Mouse (Mus musculus) induced T-regulatory cell, adult 2 months (primary cell): Measurements from ENCODE around the gene Foxl1.
A peak's percentile ranks its signal among the peaks of the same experiment; 100 is the strongest.

Experiments used
- DNase-seq: peaks from one replicate; pipeline ENCODE4 v3.0.0-alpha.2; 2012; ENCODE audit warnings: low read depth

Foxl1 gene

GRCm38 (mm10) chr8:121125311-121125876 lies 2.3 kb upstream of the Foxl1 start:
- DNase-seq, result peak; percentile 44

DNA sequence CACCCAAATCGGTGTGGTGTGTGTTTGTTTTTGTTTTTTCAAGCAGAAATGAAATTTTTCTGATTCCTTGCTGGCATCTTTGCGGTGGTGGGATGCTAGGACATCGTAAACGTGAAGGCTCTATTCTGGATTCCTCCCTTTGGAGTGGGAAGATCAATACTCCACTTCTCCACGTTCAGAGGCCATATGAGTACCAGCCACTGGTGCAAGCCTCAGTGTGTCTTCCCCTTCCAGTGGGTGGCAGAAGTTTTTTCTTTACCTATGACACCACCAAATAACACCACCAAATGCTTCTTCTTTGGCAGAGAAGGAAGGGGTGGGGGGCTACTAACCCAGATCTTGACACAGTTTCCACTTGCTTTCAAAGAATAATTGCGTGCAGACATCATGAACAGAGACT lies 1.5 kb upstream of the Foxl1 start:
- DNase-seq, result no peak

- no peak for DNase-seq
These were observed 1.0 kb upstream of the Foxl1 start for GRCm38 (mm10) chr8:121126694-121127093.

GRCm38 (mm10) chr8:121127291-121127701 lies 444 bp upstream of the Foxl1 start:
- DNase-seq, result no peak

DNA sequence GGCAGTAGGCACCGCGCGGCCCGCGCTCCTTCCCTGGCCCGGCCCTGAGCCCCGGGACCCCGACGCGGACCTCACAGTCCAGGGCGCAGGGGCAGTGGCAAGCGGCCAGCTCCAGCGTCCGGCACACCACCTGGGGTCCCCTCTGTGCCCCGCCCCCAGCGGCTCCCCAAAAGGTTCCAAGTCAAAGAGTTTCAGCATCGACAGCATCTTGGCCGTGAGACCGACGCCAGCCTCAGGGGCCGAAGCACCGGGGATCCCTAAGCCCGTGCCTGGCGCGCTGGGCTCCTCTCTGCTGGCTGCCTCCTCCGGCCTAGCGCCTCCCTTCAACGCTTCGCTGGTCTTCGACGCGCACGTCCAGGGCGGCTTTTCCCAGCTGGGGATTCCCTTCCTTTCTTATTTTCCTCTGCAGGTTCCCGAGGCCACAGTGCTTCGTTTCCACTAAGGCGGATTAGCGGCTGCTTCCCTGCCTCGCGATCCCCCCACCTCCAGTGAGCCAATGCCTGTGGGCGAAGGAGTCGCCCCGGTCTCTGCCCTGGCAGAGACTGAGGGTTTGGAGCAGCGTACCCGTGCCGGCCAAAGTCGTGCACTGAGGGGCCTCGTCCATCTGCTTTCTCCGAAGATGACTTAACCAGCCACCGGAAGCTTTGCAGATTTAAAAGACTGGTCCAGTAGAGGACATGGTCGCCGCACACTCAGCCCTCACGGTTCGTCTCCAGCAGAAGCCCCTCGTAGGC lies 958 bp downstream of the Foxl1 start:
- DNase-seq, result no peak

DNA sequence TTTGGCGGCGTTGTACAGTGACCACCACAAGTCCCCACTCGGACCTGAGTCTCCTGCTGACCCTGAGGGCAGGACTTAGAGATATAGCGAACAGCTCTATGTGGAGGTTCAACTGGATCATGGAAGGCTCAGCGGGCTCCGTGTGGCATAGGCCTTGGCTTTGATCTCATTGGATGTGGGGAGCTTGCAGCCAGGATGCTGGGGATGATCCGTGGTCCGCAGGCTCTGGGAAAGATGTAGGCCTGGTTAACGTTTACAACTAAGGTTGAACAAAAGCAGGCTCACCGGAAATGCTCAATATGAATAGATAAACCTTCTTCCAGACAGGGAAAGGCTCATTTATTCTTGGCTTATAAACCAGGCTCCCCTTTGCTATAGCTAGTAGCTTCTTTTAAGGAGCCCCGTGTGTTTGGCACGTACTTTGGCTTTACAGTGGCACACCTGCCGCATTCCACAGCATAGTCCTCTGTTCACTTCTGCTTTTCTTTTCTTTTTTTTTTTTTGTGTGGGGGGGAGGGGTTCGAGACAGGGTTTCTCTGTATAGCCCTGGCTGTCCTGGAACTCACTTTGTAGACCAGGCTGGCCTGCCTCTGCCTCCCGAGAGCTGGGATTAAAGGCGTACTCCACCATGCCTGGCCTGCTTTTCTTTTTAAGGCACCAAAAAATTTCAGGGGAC lies 1.7 kb downstream of the Foxl1 start:
- no peak for DNase-seq

DNA sequence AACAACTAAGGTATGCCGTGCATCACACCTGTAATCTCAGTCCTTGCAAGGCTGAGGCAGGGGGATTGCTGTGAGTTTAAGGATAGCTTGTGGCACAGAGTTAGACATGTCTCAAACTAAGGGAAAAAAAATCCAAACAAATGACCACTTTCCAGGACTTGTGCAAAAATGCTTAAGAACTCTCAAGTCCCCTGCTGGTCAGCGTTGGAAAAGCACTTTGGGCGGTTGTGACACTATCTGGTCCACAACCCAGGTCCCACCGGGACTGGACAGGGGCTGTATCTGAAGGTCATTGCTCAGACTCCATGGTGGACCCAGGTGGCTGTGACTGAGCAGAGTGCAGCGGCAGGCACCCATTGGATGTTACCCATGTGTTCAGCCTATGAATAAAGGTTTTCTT lies 2.8 kb downstream of the Foxl1 start:
- no peak for DNase-seq

- DNase-seq, result no peak
These were observed 5.3 kb downstream of the Foxl1 start for GRCm38 (mm10) chr8:121132961-121133513.

DNA sequence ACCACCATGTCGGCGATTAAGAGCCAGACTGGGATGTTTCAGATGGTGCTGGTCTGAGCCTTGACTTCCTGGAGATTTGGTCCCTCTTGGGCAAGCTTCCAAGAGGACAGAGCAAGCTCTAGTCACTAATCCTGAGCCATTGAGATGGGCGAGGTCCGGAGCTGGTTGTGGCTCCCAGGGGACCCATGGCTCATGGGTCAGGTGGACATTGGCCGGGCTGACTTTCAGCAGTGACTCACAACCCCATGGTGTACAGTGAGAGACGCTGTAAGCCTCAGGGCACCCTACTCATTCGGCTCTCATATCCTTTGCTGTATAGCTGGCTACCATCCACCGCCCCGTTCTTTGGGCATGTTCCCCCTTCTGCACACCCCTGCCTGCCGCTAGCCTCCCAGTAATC lies 6.4 kb downstream of the Foxl1 start:
- no peak for DNase-seq

GRCm38 (mm10) chr8:121134512-121134911 lies 6.8 kb downstream of the Foxl1 start:
- DNase-seq, result no peak

DNA sequence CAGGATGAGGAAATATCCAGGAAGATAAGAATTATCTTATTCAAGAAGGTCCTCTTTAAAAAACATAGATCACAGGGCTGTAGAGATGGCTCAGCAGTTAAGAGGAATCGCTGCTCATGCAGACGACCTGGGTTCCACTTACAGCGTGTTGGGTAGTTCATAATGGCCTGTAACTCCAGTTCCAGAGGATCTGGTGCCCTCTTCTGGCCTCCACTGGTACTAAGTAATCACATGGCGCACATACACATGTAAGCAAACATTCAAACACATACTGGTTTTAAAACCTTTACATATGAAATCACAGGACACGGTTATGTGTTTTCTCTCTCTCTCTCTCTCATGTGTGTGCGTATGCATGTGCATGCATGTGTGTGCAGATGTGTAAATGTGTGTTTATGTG lies 9.1 kb downstream of the Foxl1 start:
- DNase-seq, result no peak

GRCm38 (mm10) chr8:121145457-121146134 lies 17.9 kb downstream of the Foxl1 start:
- peak; percentile 14 for DNase-seq

- no peak for DNase-seq
These were observed 20.9 kb downstream of the Foxl1 start for GRCm38 (mm10) chr8:121148573-121149083.

- no peak for DNase-seq
These were observed 24.7 kb downstream of the Foxl1 start for GRCm38 (mm10) chr8:121152394-121152793.

DNA sequence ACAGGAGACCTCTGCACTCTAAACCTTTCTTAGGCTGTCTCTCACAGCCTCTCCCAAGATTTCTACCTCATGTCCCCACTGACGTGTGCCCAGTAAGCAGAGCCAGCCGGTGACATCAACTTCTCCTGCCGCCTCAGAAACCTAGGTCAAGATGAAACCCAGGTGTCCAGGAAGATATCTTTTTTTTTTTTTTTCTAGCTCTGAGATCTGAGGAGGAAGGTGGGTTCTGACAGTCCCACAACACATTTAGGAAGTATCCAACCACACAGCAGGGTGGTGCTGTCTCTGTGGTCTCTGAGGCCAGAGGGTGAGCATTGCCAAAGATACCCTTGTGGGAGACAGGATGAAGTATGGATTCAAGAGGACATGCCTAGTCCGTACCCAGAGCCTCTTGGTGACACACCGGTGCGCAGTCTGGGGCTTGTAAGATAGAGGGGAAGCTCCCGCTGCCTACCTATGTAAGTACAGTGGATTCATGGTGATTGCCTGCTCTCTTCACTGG lies 29.3 kb downstream of the Foxl1 start:
- DNase-seq, result no peak

DNA sequence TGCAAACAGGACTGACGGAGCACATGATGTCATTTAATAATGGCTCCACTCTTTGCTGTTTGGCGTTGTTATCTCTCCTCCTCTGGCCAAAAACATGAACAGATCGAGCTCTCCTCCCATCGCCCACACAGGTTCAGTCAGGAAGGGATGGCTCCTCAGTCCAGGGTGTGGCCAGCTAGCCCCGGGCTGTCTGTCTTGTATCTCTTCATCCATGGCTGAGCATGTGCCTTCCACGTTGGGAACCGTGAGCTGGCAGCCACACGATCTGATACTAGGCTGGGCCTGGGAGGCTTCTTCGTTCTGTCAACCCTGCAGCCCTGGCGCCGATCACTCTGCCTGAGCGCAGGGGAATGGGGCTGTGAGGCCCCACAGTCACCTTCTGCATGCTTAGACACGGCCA lies 31.1 kb downstream of the Foxl1 start:
- DNase-seq, result no peak

DNA sequence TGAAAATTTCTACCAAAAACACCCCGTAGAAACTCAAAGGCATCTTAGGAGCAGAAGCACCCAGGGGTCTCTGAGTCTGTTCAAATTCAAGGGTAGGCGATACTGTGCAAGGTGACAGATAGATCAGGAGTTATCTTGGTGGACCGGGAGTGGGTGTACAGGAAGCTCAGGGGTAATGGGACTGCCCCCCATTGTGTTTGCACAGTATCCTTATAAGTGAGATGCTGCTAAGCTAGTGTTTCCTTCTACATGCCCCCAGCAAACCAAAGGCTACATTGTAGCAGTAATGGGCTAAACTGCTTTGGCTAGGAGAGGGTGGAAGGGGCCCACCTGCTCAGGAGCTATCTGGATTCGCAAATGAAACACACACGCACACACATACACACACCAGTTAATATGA lies 33.7 kb downstream of the Foxl1 start:
- no peak for DNase-seq

GRCm38 (mm10) chr8:121162413-121162812 lies 34.7 kb downstream of the Foxl1 start:
- no peak for DNase-seq

DNA sequence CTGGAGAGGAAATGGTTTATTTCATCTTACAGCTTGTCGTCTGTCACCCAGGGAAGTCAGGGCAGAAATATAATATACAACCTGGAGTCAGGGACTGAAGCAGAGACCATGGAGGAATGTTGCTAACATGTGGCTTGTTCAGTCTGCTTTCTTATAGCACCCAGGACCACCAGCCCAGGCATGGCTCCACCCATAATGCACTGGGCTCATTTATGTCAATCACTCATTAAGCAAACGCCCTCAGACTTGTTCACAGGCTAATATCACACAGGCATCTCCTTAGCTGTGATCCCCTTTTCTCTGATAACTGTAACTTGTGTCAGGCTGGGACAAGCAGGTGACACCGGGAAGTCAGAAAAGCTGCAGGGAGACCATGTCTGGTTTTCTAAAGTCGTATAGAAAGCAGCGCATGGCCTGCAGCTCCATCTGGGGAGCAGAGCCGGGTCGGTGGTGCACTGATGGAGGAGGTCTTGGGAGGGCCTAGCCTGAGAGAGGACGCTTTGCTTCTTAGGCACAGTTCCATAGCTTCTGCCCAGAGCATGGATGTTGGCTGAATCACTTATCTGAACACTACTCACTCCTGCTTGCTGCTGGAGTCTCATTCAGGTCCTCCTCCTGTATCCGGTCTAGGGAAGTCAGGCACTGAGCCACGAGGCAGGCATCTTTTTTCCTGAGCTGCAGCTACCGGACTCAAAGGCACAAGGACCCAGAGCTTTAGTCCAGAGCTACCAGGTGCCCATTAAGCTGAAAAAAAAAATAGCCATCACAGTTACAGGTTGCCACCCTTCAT lies 35.4 kb downstream of the Foxl1 start:
- no peak for DNase-seq

DNA sequence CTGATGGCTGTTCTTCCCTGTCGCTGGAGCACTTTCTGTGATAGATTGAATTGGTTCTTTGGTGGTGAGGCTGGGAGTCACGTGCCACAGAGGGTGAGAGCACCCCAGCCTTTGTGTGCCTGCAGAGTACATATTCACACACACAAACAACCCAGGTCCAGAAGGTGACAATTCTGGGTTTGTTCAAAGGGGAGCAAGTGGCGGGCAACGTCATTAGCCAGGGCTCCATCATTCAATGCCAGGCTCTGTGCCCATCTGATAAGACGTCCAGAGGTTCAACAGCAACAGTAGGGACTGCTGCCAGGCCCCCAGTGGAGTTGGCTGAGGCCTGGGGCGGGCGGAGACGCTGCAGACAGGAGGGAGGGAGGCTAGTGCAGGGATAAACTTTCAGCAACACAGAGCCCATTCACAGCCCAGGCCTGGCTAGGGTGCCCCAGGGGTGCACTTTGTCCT lies 36.3 kb downstream of the Foxl1 start:
- no peak for DNase-seq

DNA sequence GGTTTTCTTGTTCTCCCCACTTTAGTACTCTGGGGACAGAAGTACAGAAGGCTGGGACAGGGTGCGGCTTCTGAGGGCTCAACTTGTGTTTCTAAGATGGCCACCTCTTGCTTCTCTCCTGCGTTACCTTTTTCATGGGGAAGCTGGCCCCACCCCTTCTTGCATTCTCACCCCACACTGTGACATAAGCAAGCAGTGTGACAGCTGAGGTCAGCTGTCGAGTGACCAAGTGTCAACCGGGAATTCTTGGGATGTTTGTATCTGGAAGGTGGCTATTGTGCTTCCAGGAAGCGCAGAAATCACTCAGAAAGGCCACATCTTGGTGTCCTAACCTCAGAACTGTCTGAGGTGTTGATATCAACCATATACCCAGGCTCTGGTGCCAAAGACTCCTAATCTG lies 40.3 kb downstream of the Foxl1 start:
- DNase-seq, result no peak
